Mouse (Mus musculus): ENCODE data around the gene Olfr1264. TPM values are rescaled to one million over a fixed set of nuclear protein-coding genes. Genes with fewer than 3 reads are reported as not detected.

Gene Olfr1264
- total and polyA plus RNA-seq, 3 experiments = 0.22 TPM; not detected in 2

- H3K9me3 ChIP-seq (replicated peaks) = 0 out of 2 replicates have a peak, but pooled peaks cover 3% of the 10 kb centered on the region
- no peak within 1 kb of the TSS for H3K4me3 ChIP-seq (ENCODE audit: low read depth, low read length)
- ATAC-seq (ENCODE audit: extremely low read depth, insufficient number of reproducible peaks, low FRiP score, poor library complexity, severe bottlenecking) (no peak), DNase-seq (ENCODE audit: low spot score) (no peak)
- no peaks in the 10 kb centered on the region for H3K36me3 ChIP-seq (replicated peaks)
- H3K27me3 ChIP-seq (ENCODE audit: insufficient read depth, low read length) = no peaks in the 10 kb centered on the region
- TF ChIP-seq POLR2AphosphoS5 (IDR thresholded peaks at IDR 0.05; ENCODE audit: insufficient replicate concordance, low read depth, low read length) (no peak), GATA1 (IDR thresholded peaks at IDR 0.05; ENCODE audit: borderline replicate concordance, low read length) (no peak), TAL1 (conservative IDR thresholded peaks at IDR 0.05; ENCODE audit: low read depth, low read length) (no peak), CTCF (IDR thresholded peaks at IDR 0.05; ENCODE audit: low read depth, low read length) (no peak), GATA2 (IDR thresholded peaks at IDR 0.05; ENCODE audit: borderline replicate concordance, low read depth, low read length) (no peak)
- no peaks in the 10 kb centered on the region for H3K4me1 ChIP-seq (ENCODE audit: insufficient read depth, low read depth, low read length)
Observed at GRCm38 (mm10) chr2:89990921-89991320, 34.5 kb downstream of the Olfr1264 start, which contains the start of gene Olfr1261. Gene Olfr1261, plus strand, starts transcription at chr2:89991221.

DNA sequence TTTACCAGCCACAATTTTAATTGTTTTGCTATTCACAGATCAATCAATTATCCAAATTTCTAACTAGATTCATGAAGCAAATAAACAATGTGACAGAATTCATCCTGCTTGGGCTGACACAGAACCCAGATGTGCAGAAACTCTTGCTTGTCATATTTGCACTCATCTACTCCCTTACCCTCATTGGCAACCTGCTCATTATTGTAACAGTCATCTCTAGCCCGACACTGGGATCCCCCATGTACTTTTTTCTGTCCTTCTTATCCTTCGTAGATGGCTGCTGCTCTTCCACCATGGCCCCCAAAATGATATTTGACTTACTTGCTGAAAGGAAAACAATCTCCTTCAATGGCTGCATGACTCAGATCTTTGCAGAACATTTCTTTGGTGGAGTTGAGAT is 47.7 kb downstream of the Olfr1264 start:
- ATAC-seq (ENCODE audit: extremely low read depth, insufficient number of reproducible peaks, low FRiP score, poor library complexity, severe bottlenecking) = no peak
- no peaks in the 10 kb centered on the region for H3K27me3 ChIP-seq (ENCODE audit: insufficient read depth, low read length)
- H3K4me1 ChIP-seq (ENCODE audit: insufficient read depth, low read depth, low read length) = no peaks in the 10 kb centered on the region
- H3K4me3 ChIP-seq (ENCODE audit: low read depth, low read length) = no peak overlapping the region
- H3K36me3 ChIP-seq (replicated peaks) = no peaks in the 10 kb centered on the region
- TF ChIP-seq CTCF (IDR thresholded peaks at IDR 0.05; ENCODE audit: low read depth, low read length) (no peak), POLR2AphosphoS5 (IDR thresholded peaks at IDR 0.05; ENCODE audit: insufficient replicate concordance, low read depth, low read length) (no peak)
- no peak for DNase-seq (ENCODE audit: low spot score)
- H3K9me3 ChIP-seq (replicated peaks) = 0 out of 2 replicates have a peak, but pooled peaks cover 4% of the 10 kb centered on the region

DNA sequence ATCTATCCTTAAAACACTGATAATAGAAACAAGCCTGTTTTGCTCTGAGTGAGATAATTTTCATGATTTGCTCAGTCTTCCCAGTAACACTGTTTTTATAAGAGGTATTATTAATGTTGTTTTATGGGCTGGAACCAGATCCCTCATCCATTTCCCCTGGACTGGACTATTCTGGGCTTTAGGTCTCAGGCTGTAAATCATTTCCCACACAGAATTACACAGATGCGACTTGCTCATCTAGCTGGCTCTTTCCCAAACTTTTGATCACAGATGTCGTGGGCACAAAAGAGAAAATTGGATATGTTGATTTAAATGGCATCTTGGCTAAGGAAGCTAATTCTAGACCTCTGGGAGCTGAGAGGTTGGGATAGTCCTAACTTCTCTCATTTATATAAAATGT is 51.2 kb downstream of the Olfr1264 start, which contains the start of gene Olfr1260:
Gene Olfr1260 (plus strand): TSS at position 157 of the 400 bp plus-strand sequence.
- TF ChIP-seq POLR2AphosphoS5 (IDR thresholded peaks at IDR 0.05; ENCODE audit: insufficient replicate concordance, low read depth, low read length) = no peak
- TF ChIP-seq CTCF (IDR thresholded peaks at IDR 0.05; ENCODE audit: low read depth, low read length) = no peak
- no peak for TF ChIP-seq GATA2 (IDR thresholded peaks at IDR 0.05; ENCODE audit: borderline replicate concordance, low read depth, low read length)
- no peak for ATAC-seq (ENCODE audit: extremely low read depth, insufficient number of reproducible peaks, low FRiP score, poor library complexity, severe bottlenecking)
- H3K4me3 ChIP-seq (ENCODE audit: low read depth, low read length) = no peak within 1 kb of the TSS
- H3K4me1 ChIP-seq (ENCODE audit: insufficient read depth, low read depth, low read length) = no peaks in the 10 kb centered on the region
- peaks cover 2% of the 10 kb centered on the region; the same call in 1 of the 2 replicates for H3K9me3 ChIP-seq (replicated peaks)
- no peaks in the 10 kb centered on the region for H3K27me3 ChIP-seq (ENCODE audit: insufficient read depth, low read length)
- H3K36me3 ChIP-seq (replicated peaks) = no peaks in the 10 kb centered on the region
- no peak for DNase-seq (ENCODE audit: low spot score)

Other genes with a start within 250 kb of the Olfr1264 start
- gene Olfr1254, start 232.0 kb downstream of the Olfr1264 start, total RNA-seq (2014; fragmentation: Nextera tagmentation) = not detected in 2 replicates
- gene Olfr1254, start 232.0 kb downstream of the Olfr1264 start, total RNA-seq (2017) = 0.22 TPM in 1 of 2 replicates, not detected in the other
- gene Olfr1254, start 232.0 kb downstream of the Olfr1264 start, polyA plus RNA-seq (2012) = not detected in 2 replicates
- gene Olfr1255, start 213.5 kb downstream of the Olfr1264 start, total RNA-seq (2014; fragmentation: Nextera tagmentation) = not detected in 2 replicates
- not detected in 2 replicates for gene Olfr1255, start 213.5 kb downstream of the Olfr1264 start, total RNA-seq (2017)
- gene Olfr1255, start 213.5 kb downstream of the Olfr1264 start, polyA plus RNA-seq (2012) = not detected in 2 replicates
- gene Olfr1256, start 184.0 kb downstream of the Olfr1264 start, total RNA-seq (2014; fragmentation: Nextera tagmentation) = not detected in 2 replicates
- 0.06 and 0.11 TPM in 2 replicates for gene Olfr1256, start 184.0 kb downstream of the Olfr1264 start, total RNA-seq (2017)
- not detected in 2 replicates for gene Olfr1256, start 184.0 kb downstream of the Olfr1264 start, polyA plus RNA-seq (2012)
- not detected in 2 replicates for gene Olfr48, start 177.4 kb downstream of the Olfr1264 start, total RNA-seq (2014; fragmentation: Nextera tagmentation)
- not detected in 2 replicates for gene Olfr48, start 177.4 kb downstream of the Olfr1264 start, total RNA-seq (2017)
- not detected in 2 replicates for gene Olfr48, start 177.4 kb downstream of the Olfr1264 start, polyA plus RNA-seq (2012)
- gene Olfr1257, start 147.1 kb downstream of the Olfr1264 start, total RNA-seq (2014; fragmentation: Nextera tagmentation) = not detected in 2 replicates
- gene Olfr1257, start 147.1 kb downstream of the Olfr1264 start, total RNA-seq (2017) = 0.16 TPM in 1 of 2 replicates, not detected in the other
- gene Olfr1257, start 147.1 kb downstream of the Olfr1264 start, polyA plus RNA-seq (2012) = not detected in 2 replicates
- not detected in 2 replicates for gene Olfr1258, start 98.3 kb downstream of the Olfr1264 start, total RNA-seq (2014; fragmentation: Nextera tagmentation)
- 0.11 and 0.12 TPM in 2 replicates for gene Olfr1258, start 98.3 kb downstream of the Olfr1264 start, total RNA-seq (2017)
- gene Olfr1258, start 98.3 kb downstream of the Olfr1264 start, polyA plus RNA-seq (2012) = not detected in 2 replicates
- not detected in 2 replicates for gene Olfr1259, start 76.9 kb downstream of the Olfr1264 start, total RNA-seq (2014; fragmentation: Nextera tagmentation)
- gene Olfr1259, start 76.9 kb downstream of the Olfr1264 start, total RNA-seq (2017) = 0.05 and 0.17 TPM in 2 replicates
- not detected in 2 replicates for gene Olfr1259, start 76.9 kb downstream of the Olfr1264 start, polyA plus RNA-seq (2012)
- not detected in 2 replicates for gene Olfr1260, start 51.2 kb downstream of the Olfr1264 start, total RNA-seq (2014; fragmentation: Nextera tagmentation)
- gene Olfr1260, start 51.2 kb downstream of the Olfr1264 start, total RNA-seq (2017) = 0.06 and 0.11 TPM in 2 replicates
- not detected in 2 replicates for gene Olfr1260, start 51.2 kb downstream of the Olfr1264 start, polyA plus RNA-seq (2012)
- gene Olfr1261, start 34.4 kb downstream of the Olfr1264 start, total RNA-seq (2014; fragmentation: Nextera tagmentation) = not detected in 2 replicates
- 0.35 and 0.76 TPM in 2 replicates for gene Olfr1261, start 34.4 kb downstream of the Olfr1264 start, total RNA-seq (2017)
- not detected in 2 replicates for gene Olfr1261, start 34.4 kb downstream of the Olfr1264 start, polyA plus RNA-seq (2012)
- not detected in 2 replicates for gene Olfr1262, start 25.4 kb downstream of the Olfr1264 start, total RNA-seq (2014; fragmentation: Nextera tagmentation)
- 0.06 and 0.11 TPM in 2 replicates for gene Olfr1262, start 25.4 kb downstream of the Olfr1264 start, total RNA-seq (2017)
- not detected in 2 replicates for gene Olfr1262, start 25.4 kb downstream of the Olfr1264 start, polyA plus RNA-seq (2012)
- not detected in 2 replicates for gene Olfr1263, start 13.4 kb downstream of the Olfr1264 start, total RNA-seq (2014; fragmentation: Nextera tagmentation)
- 0.06 and 0.11 TPM in 2 replicates for gene Olfr1263, start 13.4 kb downstream of the Olfr1264 start, total RNA-seq (2017)
- not detected in 2 replicates for gene Olfr1263, start 13.4 kb downstream of the Olfr1264 start, polyA plus RNA-seq (2012)
- not detected in 2 replicates for gene Olfr1265, start 9.8 kb upstream of the Olfr1264 start, total RNA-seq (2014; fragmentation: Nextera tagmentation)
- gene Olfr1265, start 9.8 kb upstream of the Olfr1264 start, total RNA-seq (2017) = 0.38 TPM in 1 of 2 replicates, not detected in the other
- not detected in 2 replicates for gene Olfr1265, start 9.8 kb upstream of the Olfr1264 start, polyA plus RNA-seq (2012)
- gene Olfr140, start 38.0 kb upstream of the Olfr1264 start, total RNA-seq (2014; fragmentation: Nextera tagmentation) = not detected in 2 replicates
- gene Olfr140, start 38.0 kb upstream of the Olfr1264 start, total RNA-seq (2017) = 0.05 and 0.12 TPM in 2 replicates
- gene Olfr140, start 38.0 kb upstream of the Olfr1264 start, polyA plus RNA-seq (2012) = not detected in 2 replicates
- gene Olfr1269, start 95.8 kb upstream of the Olfr1264 start, total RNA-seq (2014; fragmentation: Nextera tagmentation) = not detected in 2 replicates
- 0.33 TPM in 1 of 2 replicates, not detected in the other for gene Olfr1269, start 95.8 kb upstream of the Olfr1264 start, total RNA-seq (2017)
- not detected in 2 replicates for gene Olfr1269, start 95.8 kb upstream of the Olfr1264 start, polyA plus RNA-seq (2012)
- gene Olfr32, start 116.7 kb upstream of the Olfr1264 start, total RNA-seq (2014; fragmentation: Nextera tagmentation) = not detected in 2 replicates
- gene Olfr32, start 116.7 kb upstream of the Olfr1264 start, total RNA-seq (2017) = 0.12 and 0.16 TPM in 2 replicates
- gene Olfr32, start 116.7 kb upstream of the Olfr1264 start, polyA plus RNA-seq (2012) = not detected in 2 replicates
- not detected in 2 replicates for gene Olfr1270, start 127.5 kb upstream of the Olfr1264 start, total RNA-seq (2014; fragmentation: Nextera tagmentation)
- 0.12 and 0.27 TPM in 2 replicates for gene Olfr1270, start 127.5 kb upstream of the Olfr1264 start, total RNA-seq (2017)
- gene Olfr1270, start 127.5 kb upstream of the Olfr1264 start, polyA plus RNA-seq (2012) = not detected in 2 replicates
- not detected in 2 replicates for gene Olfr1506, start 198.9 kb upstream of the Olfr1264 start, total RNA-seq (2014; fragmentation: Nextera tagmentation)
- not detected in 2 replicates for gene Olfr1506, start 198.9 kb upstream of the Olfr1264 start, total RNA-seq (2017)
- not detected in 2 replicates for gene Olfr1506, start 198.9 kb upstream of the Olfr1264 start, polyA plus RNA-seq (2012)
- gene Olfr142, start 232.0 kb upstream of the Olfr1264 start, total RNA-seq (2014; fragmentation: Nextera tagmentation) = not detected in 2 replicates
- gene Olfr142, start 232.0 kb upstream of the Olfr1264 start, total RNA-seq (2017) = 0.06 and 0.16 TPM in 2 replicates
- gene Olfr142, start 232.0 kb upstream of the Olfr1264 start, polyA plus RNA-seq (2012) = not detected in 2 replicates
- gene Olfr1271, start 245.5 kb upstream of the Olfr1264 start, total RNA-seq (2014; fragmentation: Nextera tagmentation) = not detected in 2 replicates
- gene Olfr1271, start 245.5 kb upstream of the Olfr1264 start, total RNA-seq (2017) = 0.05 and 0.06 TPM in 2 replicates
- not detected in 2 replicates for gene Olfr1271, start 245.5 kb upstream of the Olfr1264 start, polyA plus RNA-seq (2012)